In genomic region chr9:83652590-83653172, GRCm38 (mm10) we compare ENCODE assay signal across 8 mouse cellular contexts.
DNase-seq lines count a peak whose midpoint lies in the region; ATAC-seq and TF ChIP-seq lines count a peak whose summit lies in the region.

No protein-coding gene starts in this region.

- ATAC-seq in forebrain, postnatal 0 days: no peak

- H3K79me2 ChIP-seq in heart, adult 2 months (replicated peaks; ENCODE audit: control insufficient read depth, insufficient read depth, low read length): no peaks in the 10 kb centered on the region

- TF ChIP-seq POLR2A in heart, adult 2 months (IDR thresholded peaks at IDR 0.05; ENCODE audit: insufficient read depth, low read depth, low read length): no peak

- intact Hi-C loops in heart, adult 2 months (cut with DNase I): no loop called here
- intact Hi-C loops in heart, postnatal 36 days (cut with DNase I): loop anchor here (2.0 to 5.0 kb wide), 2 partner anchors 38 to 85 kb away; no protein-coding TSS in a partner anchor
- intact Hi-C loops in left cerebral cortex, postnatal 25 days (cut with DNase I): no loop called here

- no peaks in the 10 kb centered on the region for H3K9me3 ChIP-seq in forebrain, postnatal 0 days (ENCODE audit: low read length)

- H3K36me3 ChIP-seq in heart, adult 2 months (ENCODE audit: control insufficient read depth, insufficient read depth, low read length): no peaks in the 10 kb centered on the region
- no peaks in the 10 kb centered on the region for H3K36me3 ChIP-seq in forebrain, postnatal 0 days (ENCODE audit: insufficient read depth)

- 34% methylated on average over 15 of the region's 15 CpGs for WGBS in heart, adult 2 months
- 32% methylated on average over 15 of the region's 15 CpGs for WGBS in forebrain, postnatal 0 days

- H3K4me1 ChIP-seq in heart, adult 2 months (ENCODE audit: control insufficient read depth, insufficient read depth, low read length): peaks cover 2% of the 10 kb centered on the region
- H3K4me1 ChIP-seq in forebrain, postnatal 0 days (ENCODE audit: insufficient read depth): no peaks in the 10 kb centered on the region

- no peak overlapping the region for H3K27ac ChIP-seq in heart, adult 2 months
- H3K27ac ChIP-seq in forebrain, postnatal 0 days (ENCODE audit: low read depth, low read length): no peak overlapping the region

- peak; percentile 75 for TF ChIP-seq CTCF in heart, adult 2 months (IDR thresholded peaks at IDR 0.05)
- peak; percentile 43 for TF ChIP-seq CTCF in forebrain, postnatal 0 days (IDR thresholded peaks at IDR 0.05; ENCODE audit: low read depth)

- H3K9ac ChIP-seq in heart, adult 2 months (ENCODE audit: low read depth, low read length): no peak overlapping the region
- no peak overlapping the region for H3K9ac ChIP-seq in forebrain, postnatal 0 days

- H3K4me3 ChIP-seq in heart, adult 2 months: no peak overlapping the region
- H3K4me3 ChIP-seq in forebrain, postnatal 0 days (ENCODE audit: low read depth, low read length): no peak overlapping the region

- no peak overlapping the region for H3K4me2 ChIP-seq in forebrain, postnatal 0 days (ENCODE audit: low read depth)

- H3K27me3 ChIP-seq in heart, adult 2 months (ENCODE audit: control insufficient read depth, insufficient read depth, low read length): no peaks in the 10 kb centered on the region
- no peaks in the 10 kb centered on the region for H3K27me3 ChIP-seq in forebrain, postnatal 0 days (ENCODE audit: insufficient read depth, low read length)

- no peak for DNase-seq in heart, adult 2 months
- no peak for DNase-seq in heart, postnatal 36 days
- peak; percentile 9 for DNase-seq in thymus, postnatal 14 days
- no peak for DNase-seq in thymus, postnatal 36 days
- no peak for DNase-seq in forebrain, postnatal 0 days
- DNase-seq in thymus, postnatal 4 days: peak; percentile 22
- DNase-seq in left cerebral cortex, postnatal 25 days (ENCODE audit: low spot score in 2 of 2): no peak
- DNase-seq in cerebellum, adult 9-11 months: no peak

- no peak for TF ChIP-seq EP300 in heart, adult 2 months (IDR thresholded peaks at IDR 0.05; ENCODE audit: insufficient read depth, low read depth, low read length)

Comparison
In these comparisons a context has a peak if more than half of its experiments do, and no peak if none do; other contexts are left out.
1. DNase-seq: peak in thymus, postnatal 14 days (single experiment) and thymus, postnatal 4 days (single experiment); none in heart, adult 2 months (0 of 2), heart, postnatal 36 days (0 of 2), thymus, postnatal 36 days (0 of 2), forebrain, postnatal 0 days (single experiment), left cerebral cortex, postnatal 25 days (0 of 2) and cerebellum, adult 9-11 months (single experiment).